Mouse (Mus musculus) fat pad, adult 2 months (tissue): ENCODE data around the gene Coq10b.
"Not testable (repeated sequence)": the region's sequence is repeated elsewhere in the genome, so short reads cannot be mapped to it uniquely, and the experiment has no call there.

Experiments used
- DNase-seq: peaks from one replicate; pipeline ENCODE4 v3.0.0-alpha.2; 2011; ENCODE audit warnings: low read depth, low spot score; ENCODE audit errors: extremely low read depth

Gene Coq10b

DNA sequence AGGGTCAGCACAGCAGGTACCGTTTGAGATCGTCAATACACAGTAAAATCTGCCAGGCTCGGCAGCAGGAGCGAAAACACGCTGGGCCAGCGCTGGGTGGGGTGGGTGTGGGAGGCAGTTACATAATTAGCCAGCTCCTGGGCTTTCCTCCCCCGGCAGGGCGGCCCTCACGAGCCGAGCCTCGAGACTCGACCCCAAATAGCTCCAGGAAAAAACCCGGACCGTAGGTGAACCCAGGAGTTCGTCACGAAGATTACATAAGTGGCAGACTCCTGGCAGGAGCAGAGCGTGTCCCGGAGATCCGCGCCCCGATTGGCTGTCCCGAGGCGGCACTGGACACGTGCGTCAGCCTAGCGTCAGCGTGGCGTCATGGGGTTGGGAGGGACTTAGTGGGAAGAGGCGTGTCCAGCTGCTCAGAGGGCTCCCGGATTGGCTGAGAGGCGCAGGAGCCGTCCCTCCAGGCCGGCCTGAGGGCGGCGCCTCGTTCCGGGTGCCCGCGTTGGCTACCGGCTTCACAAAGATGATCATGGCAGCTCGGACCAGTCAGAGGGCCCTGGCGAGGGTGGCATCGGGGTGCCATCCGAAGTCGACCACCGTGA is at the start of gene Coq10b:
Gene Coq10b, plus strand, starts transcription at position 416 of the 599 bp plus-strand sequence.
- peak; percentile 76 for DNase-seq

DNA sequence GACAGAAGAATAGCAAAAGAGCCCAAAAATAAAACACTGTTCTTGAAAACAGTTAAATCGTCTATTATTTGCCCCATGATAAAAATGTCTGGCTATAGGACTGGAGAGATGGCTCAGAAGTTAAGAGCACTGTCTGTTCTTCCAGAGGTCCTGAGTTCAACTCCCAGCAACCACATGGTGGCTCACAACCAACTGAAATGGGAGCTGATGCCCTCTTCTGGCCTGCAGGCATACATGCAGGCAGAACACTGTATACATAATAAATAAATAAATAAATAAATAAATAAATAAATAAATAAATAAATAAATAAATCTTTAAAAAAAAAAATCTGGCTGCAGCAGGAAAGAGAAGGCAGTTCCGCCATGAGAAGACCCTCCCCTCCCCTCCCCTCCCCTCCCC is 44.3 kb upstream of the Coq10b start:
- DNase-seq = not testable (repeated sequence)

DNA sequence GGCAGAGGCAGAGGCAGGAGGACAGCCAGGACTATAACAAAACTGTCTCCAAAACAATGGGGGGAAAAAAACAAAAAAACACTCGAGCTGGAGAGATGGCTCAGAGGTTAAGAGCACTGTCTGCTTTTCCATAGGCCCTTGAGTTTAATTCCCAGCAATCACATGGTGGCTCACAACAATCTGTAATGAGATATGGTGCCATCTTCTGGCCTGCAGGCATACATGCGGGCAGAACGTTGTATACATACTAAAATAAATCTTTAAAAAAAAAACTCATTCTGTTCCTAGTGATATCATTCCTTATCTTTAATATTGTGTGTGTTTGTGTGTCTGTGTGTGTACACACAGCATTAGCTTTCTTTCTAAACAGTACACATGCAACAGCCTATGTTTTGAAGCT is 40.1 kb upstream of the Coq10b start:
- DNase-seq = no peak

DNA sequence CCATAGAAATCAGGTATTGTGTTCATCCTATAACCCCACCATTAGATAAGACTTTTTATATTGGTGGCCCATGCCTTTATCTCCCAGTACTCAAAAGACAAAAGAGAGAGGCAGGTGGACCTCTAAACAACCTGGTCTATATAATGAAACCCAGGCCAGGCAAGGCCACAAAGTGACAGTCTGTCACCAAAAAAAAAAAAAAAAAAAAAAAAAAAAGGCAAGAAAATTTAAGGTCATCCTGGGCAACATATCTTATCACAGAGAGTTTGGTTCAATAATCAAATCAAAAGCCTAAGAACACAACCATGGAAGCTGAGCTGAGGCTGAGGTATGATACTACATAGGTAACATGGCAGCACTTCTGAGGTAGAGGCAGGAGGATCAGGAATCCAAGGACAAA is 30.7 kb upstream of the Coq10b start:
- no peak for DNase-seq

DNA sequence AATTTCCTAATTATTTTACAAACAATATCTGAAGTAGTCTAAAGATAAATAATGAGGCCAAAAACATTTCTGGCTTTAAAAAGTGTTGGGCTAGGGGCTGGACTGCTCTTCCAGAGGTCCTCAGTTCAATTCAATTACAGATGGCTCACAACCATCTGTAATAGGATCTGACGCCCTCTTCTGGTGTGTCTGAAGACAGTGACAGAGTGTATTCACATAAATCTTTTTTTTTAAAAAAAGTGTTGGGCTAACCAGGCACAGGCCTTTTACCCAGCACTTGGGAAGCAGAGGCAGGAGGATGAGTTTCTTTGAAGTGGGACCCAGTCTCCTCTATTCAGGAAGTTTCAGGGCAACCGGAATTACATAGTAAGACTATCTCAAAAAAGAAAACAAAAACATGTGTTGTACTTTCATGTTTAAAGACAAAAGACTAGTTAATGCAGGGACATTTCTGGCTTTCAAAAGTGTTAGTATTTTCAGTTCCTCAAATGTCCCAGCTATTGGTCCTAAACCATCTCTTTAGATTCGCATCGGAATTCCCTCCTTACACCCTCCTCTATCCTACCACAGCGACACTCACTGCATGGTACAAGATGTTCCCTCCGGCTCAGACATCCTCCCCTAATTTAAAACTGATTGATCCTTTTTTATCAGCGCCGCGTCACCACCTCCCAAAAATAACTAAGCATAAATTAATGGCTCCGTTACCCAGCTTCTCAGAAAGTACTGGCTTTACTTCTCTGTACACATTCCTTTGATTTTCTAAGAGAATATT is 26.7 kb upstream of the Coq10b start:
- no peak for DNase-seq

DNA sequence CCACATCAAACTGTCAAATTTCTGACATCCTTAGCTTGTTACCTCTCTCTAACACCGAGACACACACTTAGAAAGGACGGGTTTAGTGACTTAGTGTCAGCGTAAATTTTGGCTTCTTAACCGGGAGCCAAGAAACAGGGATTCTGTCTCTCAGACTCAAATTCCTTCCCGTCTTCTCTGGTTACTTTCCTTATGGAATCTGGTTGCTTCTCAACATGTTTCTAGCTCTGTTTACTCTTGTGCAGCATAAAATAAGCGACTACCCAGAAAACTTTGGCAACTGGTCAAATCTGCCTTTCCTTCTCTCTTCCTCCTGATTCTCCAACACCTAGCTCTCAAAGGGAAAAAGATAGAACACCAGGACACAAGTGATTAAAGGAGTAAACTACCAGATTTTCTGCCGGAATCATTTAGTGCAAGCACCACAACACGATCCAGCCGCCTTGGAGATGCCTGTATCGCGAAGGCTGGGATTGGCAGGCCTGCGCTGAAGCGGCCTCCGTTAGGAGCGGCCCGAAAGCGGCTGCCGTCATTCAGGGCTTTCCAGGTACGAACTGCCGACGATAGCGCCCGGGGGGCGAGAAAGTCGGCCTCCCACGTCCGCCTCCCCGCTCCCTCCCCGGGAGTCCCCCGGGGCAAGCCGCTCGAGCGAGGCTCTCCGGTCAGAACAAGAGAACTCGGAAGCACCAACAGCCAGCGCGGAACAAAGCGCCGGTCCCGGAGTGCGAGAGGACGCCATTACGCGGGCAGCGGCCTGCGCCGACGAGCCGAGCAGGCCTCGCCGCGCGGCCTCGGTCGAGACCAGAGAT is 25.9 kb upstream of the Coq10b start:
- no peak for DNase-seq

DNA sequence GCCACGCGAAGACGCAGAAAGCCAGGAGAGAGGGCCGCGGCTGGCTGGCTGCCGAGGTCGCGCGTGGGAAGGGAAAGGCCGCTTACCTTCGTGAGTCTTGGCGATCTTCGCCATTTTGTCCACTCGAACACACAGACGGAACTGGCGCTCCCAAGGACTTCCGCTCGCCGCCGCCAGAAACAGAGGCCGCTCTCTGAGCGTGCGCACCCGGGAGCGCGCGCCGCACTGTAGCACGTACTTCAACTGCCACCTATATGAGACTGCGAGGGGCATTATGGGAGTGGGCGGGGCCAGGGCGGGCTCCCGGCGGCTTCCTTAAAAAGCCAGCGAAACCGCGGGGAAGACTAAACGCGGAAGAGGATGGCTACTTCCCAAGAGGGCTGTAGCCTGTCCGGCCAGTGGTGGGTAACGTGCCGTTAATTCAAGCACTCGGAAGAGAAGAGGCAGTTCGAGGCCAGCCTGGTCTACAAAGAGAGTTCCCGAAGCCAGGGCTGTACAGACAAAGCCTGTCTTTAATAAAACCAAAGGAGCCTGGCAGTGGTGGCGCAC is 25.2 kb upstream of the Coq10b start, which contains the start of gene Sf3b1:
Gene Sf3b1, minus strand, starts transcription at position 229 of the 549 bp plus-strand sequence.
- peak; percentile 55 for DNase-seq

DNA sequence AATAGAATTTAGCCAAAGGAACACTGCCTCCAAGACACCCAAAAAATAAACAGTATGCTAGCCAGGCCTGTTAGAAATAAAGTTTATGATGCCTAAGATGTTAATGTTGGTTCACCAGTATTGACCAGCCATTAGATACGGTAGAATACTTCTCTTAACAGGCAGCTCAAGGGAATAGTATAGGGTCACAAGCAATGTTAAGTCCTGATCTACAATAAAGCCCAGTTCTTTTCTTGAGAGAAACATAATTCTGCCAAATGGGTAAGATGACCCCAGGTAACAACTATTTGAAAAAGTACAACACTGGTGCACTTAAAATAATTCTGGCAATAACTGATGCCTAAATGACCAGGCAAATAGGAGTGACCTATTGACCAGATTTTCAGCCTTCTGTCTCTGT is 24.6 kb upstream of the Coq10b start:
- DNase-seq = no peak

DNA sequence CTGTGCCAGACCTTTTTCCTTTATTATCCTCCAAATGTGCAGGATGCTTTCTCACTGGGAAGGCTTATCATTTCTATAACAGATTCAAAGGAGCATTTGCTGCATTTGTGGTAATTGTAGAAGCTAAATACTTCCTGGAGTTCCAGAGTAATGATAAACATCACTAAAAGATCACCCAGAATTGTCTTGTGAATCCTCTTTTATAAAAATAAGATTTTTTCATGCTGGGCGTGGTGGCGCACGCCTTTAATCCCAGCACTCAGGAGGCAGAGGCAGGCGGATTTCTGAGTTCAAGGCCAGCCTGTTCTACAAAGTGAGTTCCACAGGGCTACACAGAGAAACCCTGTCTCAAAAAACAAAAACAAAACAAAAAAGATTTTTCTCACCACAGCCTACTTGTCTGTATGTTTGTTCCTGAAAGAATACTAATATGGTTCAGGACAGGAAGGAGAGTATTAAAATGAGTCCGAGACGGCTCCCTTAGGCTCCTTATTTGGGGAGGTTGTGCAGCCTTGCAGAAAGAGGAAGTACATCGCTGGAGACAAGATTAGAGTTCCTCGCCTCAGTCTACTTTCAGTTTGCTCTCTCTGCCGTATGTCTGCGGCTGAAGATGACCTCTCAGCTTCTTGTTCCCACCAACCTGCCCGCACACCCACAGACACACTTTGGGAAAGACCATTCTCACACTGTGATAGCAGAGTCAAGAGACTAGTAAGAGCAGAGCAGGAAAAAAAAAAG is 23.9 kb upstream of the Coq10b start:
- no peak for DNase-seq

DNA sequence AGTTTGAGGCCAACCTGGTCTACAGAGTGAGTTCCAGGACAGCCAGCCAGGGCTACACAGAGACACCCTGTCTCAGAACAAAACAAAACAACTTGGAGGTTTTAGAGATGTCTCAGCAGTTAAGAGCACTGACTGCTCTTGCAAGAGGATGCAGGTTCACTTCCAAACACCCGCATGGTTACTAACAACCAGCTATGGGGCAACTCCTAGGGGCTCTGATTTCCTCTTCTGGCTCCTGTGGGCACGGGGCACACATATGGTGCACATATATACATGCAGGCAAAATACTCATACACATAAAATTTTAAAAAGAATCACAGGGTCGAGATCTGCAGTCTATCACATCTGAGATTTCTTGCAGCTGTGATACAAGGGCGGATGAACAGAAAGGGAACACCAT is 23.1 kb upstream of the Coq10b start:
- no peak for DNase-seq

DNA sequence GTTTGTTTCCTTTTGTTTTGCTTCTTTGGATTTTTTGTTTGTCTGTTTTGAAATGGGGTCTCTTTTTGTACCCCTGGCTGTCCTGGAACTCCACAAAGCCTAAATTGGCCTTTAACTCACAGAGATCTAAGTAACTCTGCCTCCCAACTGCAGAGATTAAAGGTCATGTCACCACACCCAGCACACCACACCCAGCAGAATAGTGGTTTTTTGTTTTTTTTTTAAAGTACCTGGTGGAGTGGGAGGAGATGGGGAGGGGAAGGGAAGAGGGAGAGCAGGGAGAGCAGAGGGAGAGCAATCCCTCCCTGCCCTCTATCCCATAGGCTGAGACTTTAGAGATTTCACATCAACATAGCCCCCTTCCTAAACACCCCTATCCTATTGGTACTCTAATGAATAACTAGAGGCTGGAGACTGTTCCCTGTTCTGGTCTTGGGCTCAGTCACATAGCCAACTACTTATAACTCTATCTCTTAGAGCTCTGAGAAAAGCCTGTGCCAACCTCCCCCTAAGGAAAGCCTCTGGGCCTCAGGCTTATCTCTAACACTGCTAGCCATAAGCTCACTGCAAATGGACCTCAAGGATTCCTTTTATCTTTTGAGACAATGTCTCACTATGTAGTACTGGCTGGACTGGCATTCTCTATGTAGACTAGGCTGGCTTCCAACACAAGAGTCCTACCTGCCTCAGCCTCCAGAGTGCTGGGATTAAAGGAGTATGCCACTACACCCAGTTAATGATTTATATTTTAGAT is 21.4 kb upstream of the Coq10b start:
- DNase-seq = no peak

DNA sequence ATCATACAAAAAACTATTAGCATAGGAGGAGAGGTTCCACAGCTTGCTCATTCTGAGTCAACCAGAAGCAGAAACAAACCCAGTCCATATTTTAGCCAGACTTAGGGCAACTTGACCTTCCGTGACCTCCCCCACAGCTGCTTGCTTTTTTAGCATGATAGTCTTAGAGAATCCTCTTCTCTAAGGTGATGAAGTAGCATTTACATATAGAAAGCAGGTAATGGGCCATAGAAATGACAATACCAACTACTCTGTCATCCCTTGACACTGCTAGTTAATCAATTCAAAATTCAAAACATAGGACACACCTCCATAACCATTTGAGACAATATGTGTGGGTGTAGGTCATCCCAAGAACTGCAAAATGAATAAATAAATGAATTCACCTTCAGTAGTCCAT is 12.6 kb upstream of the Coq10b start:
- DNase-seq = no peak

DNA sequence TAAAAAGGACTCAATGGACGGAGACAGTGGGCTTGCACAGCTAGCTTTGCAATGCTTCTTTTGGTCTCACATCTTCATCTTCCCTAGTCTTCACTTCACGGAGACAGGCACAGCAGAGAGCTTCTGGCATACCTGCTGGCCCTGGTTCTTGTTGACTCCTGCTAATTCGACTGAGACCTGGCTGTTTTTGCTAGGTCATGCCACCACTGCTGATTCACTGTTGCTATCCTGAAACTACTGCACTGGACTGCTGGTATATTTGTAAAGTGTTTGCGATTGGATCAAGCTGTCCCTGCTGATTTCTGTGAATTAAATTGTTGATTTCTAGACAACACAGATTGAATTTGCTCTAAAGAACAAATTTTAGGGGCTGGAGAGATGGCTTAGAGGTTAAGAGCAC is 10.9 kb upstream of the Coq10b start:
- no peak for DNase-seq

DNA sequence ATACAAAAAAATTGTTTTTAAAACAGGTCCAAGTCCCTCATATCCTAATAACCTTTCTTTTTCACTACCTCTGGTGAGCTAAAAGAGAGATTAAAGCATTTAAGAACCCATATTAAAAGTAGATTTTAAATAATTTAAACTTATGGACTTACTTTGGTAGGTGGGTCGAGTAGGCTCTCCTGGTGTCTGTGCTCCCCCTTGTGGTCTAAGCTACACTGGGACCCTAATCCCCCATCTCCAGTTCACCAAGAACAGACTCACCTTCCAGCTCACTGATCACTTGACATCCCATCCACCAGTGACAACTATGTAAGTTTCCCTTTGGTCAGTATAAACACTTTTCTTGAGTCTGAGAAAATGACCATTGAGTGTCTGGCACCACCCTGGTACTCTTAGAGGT is 10.3 kb upstream of the Coq10b start:
- DNase-seq = no peak

DNA sequence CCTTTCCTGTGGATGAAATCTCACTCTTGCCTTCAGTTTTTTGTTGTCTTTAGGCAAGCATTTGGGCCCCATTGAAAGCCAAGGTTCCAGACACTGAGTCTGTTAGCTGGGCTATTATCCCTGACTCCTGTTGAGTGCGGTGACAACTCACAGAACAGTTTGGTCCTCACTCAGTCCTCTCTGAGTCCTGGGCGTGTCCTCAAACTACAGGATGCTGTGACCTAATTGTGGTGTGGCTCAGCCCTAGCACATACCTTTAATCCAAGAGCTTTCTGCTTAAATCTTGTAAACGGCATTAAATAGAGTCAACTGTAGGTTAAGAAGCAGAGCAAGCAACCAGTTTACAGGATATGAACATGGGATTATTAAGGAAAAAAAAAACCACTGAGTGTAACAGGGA is 9.4 kb upstream of the Coq10b start:
- DNase-seq = no peak

DNA sequence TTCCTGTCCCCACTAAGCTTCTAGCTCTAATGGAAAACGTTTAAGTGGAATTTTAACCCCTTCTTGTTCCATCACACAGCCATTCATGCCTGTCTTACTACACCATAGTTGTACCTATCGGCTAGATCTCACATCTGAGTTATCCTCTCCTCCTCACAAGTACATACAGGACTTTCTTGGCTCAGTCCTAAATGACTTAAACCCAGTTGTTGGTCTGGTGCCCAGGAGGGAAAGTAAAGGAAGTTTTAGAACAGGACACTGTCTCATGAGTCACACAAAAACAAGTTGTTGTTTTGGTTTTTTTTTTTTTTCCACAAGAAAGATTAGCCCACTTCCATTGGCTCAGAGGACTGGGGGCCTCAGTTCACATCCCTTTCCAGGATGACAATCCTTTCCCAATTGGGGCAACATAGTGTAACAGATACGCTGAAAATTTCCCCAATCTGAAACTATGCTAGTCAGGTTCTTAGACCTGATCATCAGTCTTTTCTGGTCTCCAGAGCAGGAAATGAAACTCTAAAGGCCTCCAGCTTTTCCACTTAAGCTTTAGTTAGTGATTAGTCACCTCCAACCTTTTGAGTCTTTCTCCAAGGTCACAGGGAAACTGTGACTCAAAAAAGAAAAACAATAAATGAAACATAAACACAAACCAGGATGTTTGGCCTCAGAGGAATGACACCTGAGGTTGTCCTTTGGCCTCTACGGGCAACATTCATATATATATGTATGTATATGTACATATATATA is 3.6 kb upstream of the Coq10b start:
- peak; percentile 80 for DNase-seq

DNA sequence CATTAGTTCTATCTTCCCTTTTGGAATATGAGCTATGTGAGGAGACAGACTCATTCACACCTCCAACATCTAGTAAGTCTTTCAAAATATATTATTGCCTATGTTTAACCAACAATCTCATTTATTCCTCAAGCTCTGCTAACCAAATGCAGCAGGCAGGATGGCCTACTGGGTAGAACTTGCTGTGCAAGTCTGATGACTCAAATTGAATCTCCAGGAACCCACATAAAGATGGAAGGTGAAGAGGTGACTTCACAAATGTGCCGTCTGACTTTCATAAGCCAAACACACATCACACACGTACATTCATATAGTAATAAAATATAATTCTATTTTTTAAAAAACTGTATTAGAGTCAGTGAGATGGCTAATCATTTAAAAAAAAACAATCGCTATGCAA is 899 bp upstream of the Coq10b start:
- no peak for DNase-seq

DNA sequence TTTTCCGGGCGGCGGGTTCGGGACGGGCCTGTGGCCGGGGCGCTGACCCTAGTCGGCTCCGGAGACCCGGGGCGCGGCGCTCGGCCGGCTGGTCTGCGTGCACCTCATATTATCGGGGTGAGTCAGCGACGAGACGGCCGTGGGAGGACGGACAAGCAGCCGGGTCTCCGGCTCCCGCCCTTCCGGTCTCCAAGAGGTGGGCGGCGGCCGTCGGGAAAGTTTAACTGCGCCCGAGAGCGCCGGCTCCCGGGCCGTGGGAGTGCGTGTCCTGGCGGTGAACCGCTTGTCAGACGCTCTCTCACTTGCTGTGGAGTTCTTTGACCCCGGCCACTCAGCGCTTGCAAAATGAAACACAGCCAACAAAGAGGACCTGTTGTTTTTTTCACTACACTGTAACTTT is 435 bp downstream of the Coq10b start:
- no peak for DNase-seq

DNA sequence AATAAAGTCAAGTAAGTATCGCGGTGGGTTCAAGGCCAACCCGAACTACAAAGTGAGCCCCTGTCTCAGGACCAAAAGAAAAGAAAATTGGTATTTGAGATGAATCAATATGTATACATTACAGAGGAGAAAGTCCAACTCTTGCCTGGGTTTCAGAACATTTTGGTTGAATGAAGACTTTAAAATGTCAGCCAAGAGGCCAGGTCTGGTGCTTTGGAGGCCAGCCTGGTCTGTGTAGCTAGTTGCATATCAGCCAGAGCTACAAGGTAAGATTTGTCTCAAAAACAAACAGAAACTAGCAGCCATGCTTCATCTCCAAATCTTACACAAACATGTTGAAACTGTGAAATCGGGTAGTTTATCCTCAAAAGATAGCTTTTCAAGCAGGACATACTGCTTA is 1.0 kb downstream of the Coq10b start:
- DNase-seq = no peak
